Mouse (Mus musculus) gastrocnemius, postnatal 25 days (tissue): Measurements from ENCODE around the gene Chordc1. TPM values are rescaled to one million over a fixed set of nuclear protein-coding genes. Genes with fewer than 3 reads are reported as not detected.
"Not testable (repeated sequence)": the region's sequence is repeated elsewhere in the genome, so short reads cannot be mapped to it uniquely, and the experiment has no call there.

Experiments
- DNase-seq: peaks from one replicate; pipeline ENCODE4 v3.0.0; 2022
- long read RNA-seq, 2 experiments: library from polyadenylated mRNA; stranded (forward); transcript quantifications; one replicate each; pipeline ENCODE4 v2.0.0; 2021
- total RNA-seq, 2 experiments: library from RNA; stranded (reverse); gene quantifications; 1 replicate in 1 of 2; 2 replicates in 1 of 2; pipeline ENCODE4 v1.2.3; 2021

The Chordc1 gene
- 10 to 100 TPM; 50.1 to 54.1 TPM for total RNA-seq
- long read RNA-seq, experiment 1, full-length matches to known transcripts, result 88 of 96 reads
- long read RNA-seq, experiment 1, partial matches to known transcripts, result 0 of 96 reads
- long read RNA-seq, experiment 1, other reads (novel, unspliced or antisense), result 8 of 96 reads
- long read RNA-seq, experiment 2, full-length matches to known transcripts, result 108 of 115 reads
- long read RNA-seq, experiment 2, partial matches to known transcripts, result 0 of 115 reads
- long read RNA-seq, experiment 2, other reads (novel, unspliced or antisense), result 7 of 115 reads

DNA sequence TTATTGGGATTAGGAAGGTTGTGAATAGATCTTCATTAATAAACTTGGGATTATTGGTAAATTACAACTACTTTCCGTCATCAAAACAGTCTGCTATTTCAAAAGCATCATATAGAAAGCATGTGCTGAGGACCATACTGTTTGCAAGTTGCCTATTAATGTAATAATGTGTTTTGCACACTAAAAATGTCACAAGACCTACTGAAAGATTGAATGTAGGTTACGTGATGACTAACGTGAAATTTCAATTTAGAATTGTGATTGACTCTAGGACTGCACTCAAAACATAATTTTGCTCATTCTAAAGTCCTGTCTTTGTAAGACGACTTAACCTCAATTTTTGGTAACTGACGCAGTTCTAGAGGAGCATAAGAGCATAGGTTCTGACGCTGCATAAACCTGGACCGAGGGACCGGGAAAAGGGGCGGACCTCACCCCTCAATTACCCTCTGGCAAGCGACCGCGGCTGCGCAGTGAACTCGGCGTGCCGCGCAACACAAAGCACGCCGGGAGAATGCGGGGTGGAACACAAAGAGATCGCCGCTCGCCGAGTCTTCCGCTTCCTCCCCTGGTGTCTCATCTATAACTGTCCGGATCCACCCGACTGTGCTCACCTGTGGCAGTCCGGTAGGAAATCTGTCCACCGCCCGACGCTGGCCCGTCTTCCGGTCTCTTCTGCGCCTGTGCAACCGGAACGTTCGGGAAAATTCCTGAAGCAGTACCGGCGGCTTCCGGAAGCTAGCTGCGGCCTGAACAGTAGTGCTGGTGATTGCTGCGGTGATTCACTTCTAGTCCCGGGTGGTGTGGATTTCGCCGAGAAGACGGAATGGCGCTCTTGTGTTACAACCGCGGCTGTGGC is at the start of gene Chordc1:
Chordc1 (plus strand) TSS at position 555 of the 859 bp plus-strand sequence.
- DNase-seq, result peak; percentile 94

DNA sequence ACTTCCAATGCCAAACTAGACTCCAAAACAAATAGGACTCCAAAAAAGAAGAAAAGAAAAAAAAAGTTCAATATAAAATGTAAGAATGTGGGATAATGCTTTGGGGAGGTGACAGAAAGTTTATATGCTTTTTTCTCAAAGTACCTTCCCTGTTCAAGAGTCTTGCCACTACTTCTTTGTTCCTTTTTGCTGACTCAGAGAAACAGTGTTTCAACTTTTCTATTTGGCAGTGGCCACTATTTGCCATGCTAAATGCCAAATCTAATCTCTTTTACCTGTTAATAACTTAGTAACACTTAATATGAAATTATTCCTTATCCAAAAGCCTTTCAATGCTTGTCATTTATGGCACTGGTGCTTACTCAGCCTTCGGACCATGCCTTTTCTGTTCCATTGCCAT is 16.0 kb upstream of the Chordc1 start:
- no peak for DNase-seq

GRCm38 (mm10) chr9:18276844-18277243 is 15.1 kb upstream of the Chordc1 start:
- DNase-seq, result no peak

- DNase-seq, result no peak
Measured at GRCm38 (mm10) chr9:18277497-18277896, 14.4 kb upstream of the Chordc1 start.

GRCm38 (mm10) chr9:18278693-18279092 is 13.2 kb upstream of the Chordc1 start:
- DNase-seq, result not testable (repeated sequence)

GRCm38 (mm10) chr9:18292443-18292922 is 558 bp downstream of the Chordc1 start:
- DNase-seq, result no peak

- DNase-seq, result no peak
Measured at GRCm38 (mm10) chr9:18293026-18293781, 1.3 kb downstream of the Chordc1 start.

DNA sequence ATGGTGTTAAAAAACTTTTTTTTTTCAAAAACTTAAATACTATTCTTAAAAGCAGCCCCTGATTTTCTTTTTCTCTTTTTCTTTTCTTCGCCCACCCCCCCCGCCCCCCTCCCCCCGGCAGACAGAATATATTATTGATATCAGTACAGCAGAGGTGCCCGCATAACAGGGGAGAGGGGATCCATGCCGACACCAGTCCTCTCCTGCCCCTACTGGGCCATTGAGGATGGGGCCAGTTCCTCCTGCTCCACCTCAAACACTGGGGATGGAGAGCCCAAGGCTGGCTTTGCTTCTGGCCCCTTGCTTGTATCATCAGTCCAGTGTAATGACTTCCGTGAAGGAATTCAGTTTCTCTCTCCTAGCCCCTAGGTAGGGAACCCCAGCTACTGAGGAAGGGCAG is 6.4 kb downstream of the Chordc1 start:
- DNase-seq, result no peak

- DNase-seq, result no peak
Measured at GRCm38 (mm10) chr9:18319990-18320389, 28.1 kb downstream of the Chordc1 start.

Other genes starting within 250 kb of the Chordc1 start
- 1 to 10 TPM; 2.5 to 3.5 TPM for gene Naalad2, start 110.9 kb downstream of the Chordc1 start, total RNA-seq
- not detected for gene Ubtfl1, start 112.3 kb downstream of the Chordc1 start, total RNA-seq
- gene Mbd3l2, start 138.5 kb downstream of the Chordc1 start, total RNA-seq, result not detected
- 1 to 10 TPM in 1 of 2 experiments, under 1 TPM in 1; 0.64 to 1.4 TPM for gene Zfp558, start 186.1 kb downstream of the Chordc1 start, total RNA-seq
- not detected for gene Mbd3l1, start 186.2 kb downstream of the Chordc1 start, total RNA-seq